Mouse (Mus musculus) forebrain, embryonic 15.5 days (tissue): Measurements from ENCODE around the gene Ntrk2. TPM values are rescaled to one million over a fixed set of nuclear protein-coding genes. Genes with fewer than 3 reads are reported as not detected.

Experiments used
- ATAC-seq: fragments of 200-750 bp; cut with Nextera tagmentation; replicated peaks from 2 replicates; pipeline ENCODE4 v1.8.0; 2017; ENCODE audit warnings: mild to moderate bottlenecking, moderate TSS enrichment, moderate library complexity
- H3K27ac ChIP-seq: fragments of 300-500 bp; sonication (generic); replicated peaks from 2 replicates; pipeline ENCODE4 v1.5.1; 2015; ENCODE audit warnings: mild to moderate bottlenecking, inconsistent platforms
- H3K27me3 ChIP-seq: fragments of 300-500 bp; sonication (generic); 2 replicates; pipeline ENCODE4 v1.6.1; 2015; ENCODE audit warnings: inconsistent platforms
- H3K36me3 ChIP-seq: fragments of 300-500 bp; sonication (generic); 2 replicates; pipeline ENCODE4 v1.6.1; 2015; ENCODE audit warnings: mild to moderate bottlenecking, inconsistent platforms
- H3K4me1 ChIP-seq: fragments of 300-500 bp; sonication (generic); 2 replicates; pipeline ENCODE4 v1.6.1; 2015; ENCODE audit warnings: inconsistent platforms
- H3K4me2 ChIP-seq: fragments of 300-500 bp; sonication (generic); replicated peaks from 2 replicates; pipeline ENCODE4 v1.6.1; 2015; ENCODE audit warnings: mild to moderate bottlenecking, inconsistent platforms
- H3K4me3 ChIP-seq: fragments of 300-500 bp; sonication (generic); 2 replicates; pipeline ENCODE4 v1.5.1; 2015; ENCODE audit warnings: mild to moderate bottlenecking, inconsistent platforms
- H3K9ac ChIP-seq: fragments of 300-500 bp; sonication (generic); replicated peaks from 2 replicates; pipeline ENCODE4 v1.6.1; 2015; ENCODE audit warnings: mild to moderate bottlenecking, inconsistent platforms
- H3K9me3 ChIP-seq: fragments of 300-500 bp; sonication (generic); 2 replicates; pipeline ENCODE4 v1.6.1; 2016; ENCODE audit warnings: inconsistent platforms
- WGBS: fragments of 180-500 bp; shearing (Covaris S2); methylation state at CpG from one replicate; pipeline ENCODE4 v1.1.7; 2015; ENCODE audit warnings: mixed read lengths; 5-methylcytosine and 5-hydroxymethylcytosine counted together
- polyA plus RNA-seq: library from polyadenylated mRNA; unstranded; fragments of >200 nt; fragmentation: Nextera tagmentation; extraction: Ambion mirVana; gene quantifications from 2 replicates; pipeline ENCODE4 v1.2.1, GENCODE M21; 2015

The Ntrk2 gene
- polyA plus RNA-seq, 1 experiment from 2014 or later = 97.0 TPM

DNA sequence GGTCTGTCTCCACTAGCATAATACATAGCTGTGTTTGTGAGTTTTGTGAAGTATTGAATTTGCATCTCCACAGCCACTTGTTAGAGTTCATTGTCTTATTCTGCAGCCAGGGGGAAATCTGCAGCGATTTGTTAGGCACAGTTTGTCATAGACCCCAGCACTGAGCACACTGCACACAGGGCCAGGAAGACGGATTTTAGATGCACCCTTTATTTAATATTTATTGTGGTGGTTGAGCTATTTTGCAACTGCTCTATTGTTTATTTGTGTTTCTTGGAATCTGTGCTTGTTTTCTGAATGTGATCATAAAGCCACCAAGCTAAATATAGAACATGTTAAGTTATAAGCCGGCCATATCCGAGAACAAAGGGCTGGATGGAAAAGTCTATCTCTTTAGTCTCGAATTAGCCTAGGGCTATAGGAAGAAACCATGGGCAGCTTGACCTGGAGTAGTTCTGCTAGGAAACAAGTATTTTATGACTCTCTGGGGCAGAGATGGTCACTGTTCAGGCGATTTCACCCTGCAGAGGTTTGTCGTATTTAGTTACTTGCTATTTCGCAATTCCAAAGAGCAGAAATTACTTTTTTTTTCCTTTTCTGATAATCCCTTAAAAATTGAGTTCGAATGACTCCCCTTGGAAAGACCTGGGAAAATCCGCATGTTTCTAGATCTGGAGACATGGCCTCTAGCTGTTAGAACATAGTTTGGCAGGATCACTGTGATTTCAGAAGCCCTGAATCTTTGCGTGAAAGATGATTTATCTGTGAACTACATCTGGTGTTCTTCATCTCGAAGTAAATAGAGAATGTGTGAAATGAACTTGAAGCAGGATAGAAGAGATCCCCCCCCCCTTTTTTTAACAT is 196.8 kb downstream of the Ntrk2 start:
- no peak for ATAC-seq
- H3K4me3 ChIP-seq = no peak overlapping the region
- no peaks in the 10 kb centered on the region for H3K9me3 ChIP-seq
- H3K36me3 ChIP-seq = no peaks in the 10 kb centered on the region
- WGBS = 60% methylated on average over 12 of the region's 12 CpGs
- no peak overlapping the region for H3K4me2 ChIP-seq
- H3K27ac ChIP-seq = peak overlapping the region; percentile 35; the same call in 1 of the 2 replicates
- H3K4me1 ChIP-seq = peaks cover 32% of the 10 kb centered on the region
- H3K27me3 ChIP-seq = no peaks in the 10 kb centered on the region
- no peak overlapping the region for H3K9ac ChIP-seq

DNA sequence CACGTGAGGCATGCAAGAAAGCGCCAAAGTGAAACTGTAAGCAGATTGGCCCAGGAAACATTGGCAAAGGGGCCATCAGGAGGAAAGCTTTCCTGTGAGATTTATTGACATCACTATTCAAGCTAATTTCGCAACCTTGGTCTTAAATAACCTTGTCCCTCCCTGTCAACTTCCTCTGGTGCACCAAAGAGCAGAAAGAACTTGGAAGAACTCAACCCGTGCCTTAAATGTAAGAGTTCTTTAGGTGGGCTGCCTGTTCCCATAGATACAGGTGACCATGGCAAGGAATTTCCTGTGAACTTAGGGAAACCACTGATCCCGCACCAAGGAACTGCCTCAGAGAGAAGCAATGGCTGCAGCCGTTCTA is 197.4 kb downstream of the Ntrk2 start:
- Histone ChIP-seq H3K27ac (peak overlapping the region; percentile 32; the same call in 1 of the 2 replicates), H3K4me3 (no peak overlapping the region), H3K36me3 (no peaks in the 10 kb centered on the region), H3K4me2 (no peak overlapping the region), H3K9ac (no peak overlapping the region), H3K27me3 (no peaks in the 10 kb centered on the region), H3K4me1 (peaks cover 32% of the 10 kb centered on the region), H3K9me3 (no peaks in the 10 kb centered on the region)
- no peak for ATAC-seq
- 48% methylated on average over 6 of the region's 6 CpGs for WGBS

DNA sequence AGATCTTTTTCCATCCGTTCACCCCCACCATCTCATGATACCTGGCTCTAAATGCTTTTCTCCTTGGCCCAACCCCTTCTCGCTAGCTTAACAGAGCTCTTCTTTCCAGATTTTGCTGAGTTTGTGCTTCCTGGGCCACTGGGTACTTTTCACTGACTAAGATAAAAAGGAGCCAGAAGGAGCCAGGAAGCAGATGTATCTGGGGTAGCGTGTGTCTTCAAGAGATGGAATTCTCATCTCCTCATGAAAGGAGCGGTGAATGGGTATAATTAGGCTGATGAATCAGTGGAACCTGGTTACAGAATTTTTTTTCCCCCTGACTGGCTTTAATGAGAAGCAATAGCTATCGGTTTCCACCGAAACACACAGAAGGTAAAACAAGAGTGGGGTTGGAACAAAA is 198.2 kb downstream of the Ntrk2 start:
- Histone ChIP-seq H3K4me3 (no peak overlapping the region), H3K27me3 (no peaks in the 10 kb centered on the region), H3K9ac (no peak overlapping the region), H3K9me3 (no peaks in the 10 kb centered on the region), H3K4me1 (peaks cover 28% of the 10 kb centered on the region), H3K36me3 (no peaks in the 10 kb centered on the region), H3K4me2 (no peak overlapping the region), H3K27ac (peak overlapping the region; percentile 32; the same call in 1 of the 2 replicates)
- no peak for ATAC-seq
- 52% methylated on average over 6 of the region's 6 CpGs for WGBS

DNA sequence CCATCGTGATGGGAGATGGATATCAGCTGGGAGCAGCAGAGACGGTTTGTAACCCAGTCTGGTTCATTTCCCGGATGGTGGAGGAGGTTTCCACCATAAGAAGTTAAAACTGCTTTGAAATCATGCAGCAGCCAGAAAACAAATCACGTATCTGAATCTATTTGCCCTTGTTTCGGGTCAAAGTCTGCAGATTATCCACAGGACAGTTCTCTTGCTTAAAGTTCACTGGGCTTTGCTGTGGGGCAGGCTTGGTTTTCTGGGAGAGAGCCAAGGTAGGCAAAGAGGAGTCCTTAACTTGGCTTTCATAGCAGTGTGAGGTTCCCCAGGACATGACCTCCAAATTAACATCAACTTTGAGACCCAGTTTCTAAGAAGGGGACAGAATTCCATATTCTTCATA is 203.5 kb downstream of the Ntrk2 start:
- no peak overlapping the region for H3K27ac ChIP-seq
- H3K27me3 ChIP-seq = no peaks in the 10 kb centered on the region
- H3K4me3 ChIP-seq = no peak overlapping the region
- peaks cover 22% of the 10 kb centered on the region for H3K4me1 ChIP-seq
- H3K9ac ChIP-seq = no peak overlapping the region
- H3K4me2 ChIP-seq = no peak overlapping the region
- no peaks in the 10 kb centered on the region for H3K36me3 ChIP-seq
- no peaks in the 10 kb centered on the region for H3K9me3 ChIP-seq
- ATAC-seq = no peak
- WGBS = 90% methylated on average over 5 of the region's 5 CpGs

DNA sequence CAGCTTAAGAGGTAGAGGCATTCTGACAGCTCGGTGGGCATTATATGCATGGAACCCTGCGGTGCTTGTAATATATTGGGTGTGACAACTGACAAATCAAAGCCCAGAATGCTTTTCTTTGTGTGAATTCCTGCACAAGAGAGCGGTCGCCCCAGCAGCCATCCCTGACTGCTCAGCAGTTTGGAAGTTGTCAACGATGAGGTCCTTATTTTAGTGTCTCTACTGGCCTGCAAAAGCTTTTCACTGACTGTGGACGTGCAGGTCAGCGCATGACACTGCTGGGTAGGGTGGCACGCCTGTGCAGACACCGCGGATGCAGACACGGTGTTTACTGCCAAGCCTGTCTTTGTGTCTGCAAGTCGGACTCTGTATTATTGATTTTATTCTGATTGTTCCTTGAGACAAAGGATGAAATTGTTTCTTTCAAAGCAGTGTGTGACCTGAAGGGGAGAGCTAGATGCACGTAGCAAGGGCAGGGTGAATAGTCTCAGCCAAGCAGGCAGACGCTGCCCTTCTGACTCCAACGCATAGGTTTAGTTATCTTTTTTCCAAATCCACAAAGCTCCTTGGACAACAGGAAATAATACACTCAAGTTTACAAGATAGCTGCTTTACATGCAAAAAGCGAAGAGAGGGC is 204.6 kb downstream of the Ntrk2 start:
- Histone ChIP-seq H3K27me3 (no peaks in the 10 kb centered on the region), H3K4me1 (peaks cover 20% of the 10 kb centered on the region), H3K4me3 (peak overlapping the region; percentile 35), H3K27ac (peak overlapping the region; percentile 82), H3K9me3 (no peaks in the 10 kb centered on the region), H3K36me3 (no peaks in the 10 kb centered on the region), H3K9ac (peak overlapping the region; percentile 44), H3K4me2 (peak overlapping the region; percentile 74)
- 7% methylated on average over 16 of the region's 16 CpGs for WGBS
- peak; percentile 66 for ATAC-seq

DNA sequence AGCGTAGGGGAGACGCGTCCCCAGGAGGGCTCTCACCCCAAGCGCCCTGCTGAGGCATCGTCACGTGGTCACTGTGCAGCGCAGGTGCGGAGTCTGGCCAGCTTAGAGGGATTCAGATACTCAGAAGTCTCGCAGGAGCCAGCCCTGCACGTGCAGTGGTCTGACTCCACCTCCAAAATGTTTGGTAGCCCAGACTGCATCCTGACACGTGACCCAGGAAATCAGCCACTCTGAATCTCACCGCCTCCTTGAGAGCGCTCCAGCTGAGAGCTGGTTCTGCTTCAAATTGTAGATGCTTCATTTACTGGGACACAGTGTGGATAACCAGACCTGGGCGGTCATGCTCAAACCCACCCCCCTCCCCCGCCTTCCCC is 205.1 kb downstream of the Ntrk2 start:
- Histone ChIP-seq H3K27ac (peak overlapping the region; percentile 82), H3K4me2 (peak overlapping the region; percentile 74), H3K4me3 (peak overlapping the region; percentile 35), H3K4me1 (peaks cover 20% of the 10 kb centered on the region), H3K27me3 (no peaks in the 10 kb centered on the region), H3K9me3 (no peaks in the 10 kb centered on the region), H3K36me3 (no peaks in the 10 kb centered on the region), H3K9ac (peak overlapping the region; percentile 44)
- peak; percentile 97 for ATAC-seq
- 1% methylated on average over 15 of the region's 15 CpGs for WGBS

DNA sequence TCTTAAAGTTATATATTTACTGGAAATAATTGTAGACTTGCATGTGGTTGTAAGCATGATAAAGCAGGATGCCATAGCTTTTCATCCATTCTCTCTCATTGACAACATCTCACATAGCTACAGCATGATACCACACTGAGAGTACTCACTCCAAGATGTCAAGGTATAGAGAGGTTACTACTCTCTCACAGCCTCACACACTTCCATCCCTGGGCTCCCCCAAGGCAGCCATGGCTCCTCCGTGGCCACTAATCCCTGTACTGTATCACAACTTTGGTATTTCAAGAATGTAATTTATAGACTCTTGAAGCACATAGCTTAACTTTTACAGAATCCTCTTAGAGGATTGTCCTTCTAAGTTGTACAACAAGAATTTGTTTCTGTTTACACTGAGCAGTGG is 209.0 kb downstream of the Ntrk2 start:
- H3K27ac ChIP-seq = no peak overlapping the region
- no peaks in the 10 kb centered on the region for H3K27me3 ChIP-seq
- H3K9ac ChIP-seq = no peak overlapping the region
- H3K4me3 ChIP-seq = no peak overlapping the region
- H3K9me3 ChIP-seq = no peaks in the 10 kb centered on the region
- no peaks in the 10 kb centered on the region for H3K36me3 ChIP-seq
- no peak for ATAC-seq
- peaks cover 19% of the 10 kb centered on the region for H3K4me1 ChIP-seq
- 72% methylated on average over 1 of the region's 1 CpGs for WGBS
- no peak overlapping the region for H3K4me2 ChIP-seq

DNA sequence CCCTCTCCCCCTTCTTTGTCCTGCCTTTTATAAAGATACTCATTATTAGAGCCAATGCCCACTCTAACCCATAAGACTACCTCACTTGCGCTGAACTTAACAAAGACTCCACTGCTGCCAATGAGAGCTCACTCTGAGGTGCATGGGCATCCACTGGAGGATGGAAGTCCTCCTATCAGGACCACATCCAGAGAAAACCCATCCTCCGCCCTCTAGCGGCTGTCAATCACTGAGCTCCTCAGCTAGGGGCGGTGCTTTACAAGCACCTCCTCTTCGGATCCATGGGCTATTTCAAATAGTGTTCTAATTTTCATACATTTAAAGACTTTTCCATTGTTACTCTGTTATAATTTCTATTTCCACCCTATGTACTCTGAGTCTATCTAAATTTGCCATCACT is 210.8 kb downstream of the Ntrk2 start:
- H3K4me3 ChIP-seq = no peak overlapping the region
- no peak overlapping the region for H3K27ac ChIP-seq
- 0 out of 2 replicates have a peak, but pooled peaks cover 3% of the 10 kb centered on the region for H3K4me1 ChIP-seq
- H3K9ac ChIP-seq = no peak overlapping the region
- WGBS = 69% methylated on average over 5 of the region's 5 CpGs
- ATAC-seq = no peak
- H3K4me2 ChIP-seq = no peak overlapping the region
- no peaks in the 10 kb centered on the region for H3K9me3 ChIP-seq
- no peaks in the 10 kb centered on the region for H3K36me3 ChIP-seq
- H3K27me3 ChIP-seq = no peaks in the 10 kb centered on the region

DNA sequence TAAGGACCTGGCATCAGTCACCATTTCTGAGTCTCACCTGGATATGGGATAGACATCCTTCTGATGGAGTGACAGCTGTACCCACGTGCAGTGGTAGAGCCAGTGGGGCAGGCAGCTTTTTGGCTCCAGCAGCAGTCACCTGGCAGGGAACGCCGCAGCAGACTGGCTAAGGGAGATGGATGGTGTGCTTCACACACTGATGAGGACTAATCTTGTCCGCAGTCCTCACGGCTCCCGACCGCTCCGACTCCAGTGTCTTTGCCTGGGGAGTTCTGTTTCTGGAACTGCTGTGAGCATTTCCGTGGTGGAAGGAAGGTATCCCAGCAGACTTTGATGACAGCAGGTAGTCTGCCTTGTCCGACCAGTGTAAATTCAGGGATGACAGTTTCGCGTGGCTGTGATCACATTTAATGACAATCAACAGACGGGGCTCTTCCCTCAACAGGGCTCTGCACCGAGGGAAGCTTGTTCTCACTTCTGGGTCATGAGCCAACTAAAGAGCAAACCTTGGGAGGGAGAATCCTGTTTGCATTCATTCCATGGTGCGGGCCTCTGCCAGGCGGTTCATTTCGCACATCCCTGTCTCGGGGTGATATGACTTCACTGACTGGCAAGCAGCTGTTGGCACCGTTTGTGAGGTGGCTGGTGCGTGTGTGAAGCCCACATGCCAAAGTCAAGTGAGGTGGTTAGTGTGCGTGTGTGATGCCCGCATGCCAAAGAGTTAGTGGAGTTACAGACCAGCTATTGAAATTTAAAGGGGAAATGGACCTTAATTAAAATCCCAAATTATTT is 216.1 kb downstream of the Ntrk2 start:
- no peak overlapping the region for H3K4me3 ChIP-seq
- no peak overlapping the region for H3K9ac ChIP-seq
- WGBS = 79% methylated on average over 22 of the region's 22 CpGs
- H3K4me2 ChIP-seq = no peak overlapping the region
- ATAC-seq = no peak
- H3K9me3 ChIP-seq = no peaks in the 10 kb centered on the region
- H3K27me3 ChIP-seq = no peaks in the 10 kb centered on the region
- peak overlapping the region; percentile 34; the same call in 1 of the 2 replicates for H3K27ac ChIP-seq
- no peaks in the 10 kb centered on the region; the same call in 1 of the 2 replicates for H3K4me1 ChIP-seq
- no peaks in the 10 kb centered on the region for H3K36me3 ChIP-seq

DNA sequence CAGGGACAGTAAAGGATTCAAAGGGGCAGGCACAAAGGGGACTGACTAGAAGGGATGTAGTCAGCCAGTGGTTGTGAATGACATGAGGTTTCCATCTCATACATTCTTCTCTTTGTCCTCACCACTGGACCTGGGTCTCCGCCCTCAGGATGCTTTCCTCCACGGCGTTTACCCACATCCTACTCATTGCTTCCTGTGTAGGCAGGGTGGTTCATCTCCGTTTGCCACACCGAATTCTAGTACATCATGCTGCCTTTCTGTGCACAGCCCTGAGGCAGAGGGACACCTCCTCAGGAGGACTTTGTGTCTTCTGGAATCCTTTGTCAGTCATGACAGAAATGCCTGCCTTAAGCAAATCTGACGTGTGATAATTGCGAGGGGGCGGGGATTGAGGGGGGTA is 219.3 kb downstream of the Ntrk2 start:
- H3K36me3 ChIP-seq = no peaks in the 10 kb centered on the region
- H3K4me3 ChIP-seq = no peak overlapping the region
- H3K27ac ChIP-seq = no peak overlapping the region
- H3K9ac ChIP-seq = no peak overlapping the region
- H3K27me3 ChIP-seq = no peaks in the 10 kb centered on the region
- H3K9me3 ChIP-seq = no peaks in the 10 kb centered on the region
- no peak for ATAC-seq
- no peak overlapping the region for H3K4me2 ChIP-seq
- WGBS = 89% methylated on average over 8 of the region's 8 CpGs
- H3K4me1 ChIP-seq = peaks cover under 1% of the 10 kb centered on the region; the same call in 1 of the 2 replicates

DNA sequence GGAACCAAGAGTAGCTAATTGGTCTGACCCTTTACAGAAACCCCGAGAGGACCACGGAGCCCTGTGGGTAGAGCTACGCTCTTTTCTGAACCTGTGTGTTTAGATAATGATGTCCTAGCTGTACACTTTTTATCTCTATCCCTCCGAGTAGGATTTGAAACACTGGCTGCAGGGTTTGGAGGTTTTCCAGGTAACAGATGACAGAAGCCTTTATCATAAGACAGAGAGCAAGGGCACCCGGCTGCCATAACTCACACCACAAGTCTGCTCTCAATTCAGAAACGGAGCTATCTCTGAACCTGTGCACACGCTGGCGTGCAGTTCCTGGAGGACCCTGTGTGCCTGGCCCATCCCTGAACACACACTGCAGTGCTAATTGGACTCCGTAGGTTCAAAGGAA is 221.1 kb downstream of the Ntrk2 start:
- Histone ChIP-seq H3K27me3 (no peaks in the 10 kb centered on the region), H3K9me3 (no peaks in the 10 kb centered on the region), H3K36me3 (no peaks in the 10 kb centered on the region), H3K4me3 (no peak overlapping the region), H3K9ac (no peak overlapping the region), H3K4me2 (no peak overlapping the region), H3K27ac (no peak overlapping the region), H3K4me1 (peaks cover 3% of the 10 kb centered on the region; the same call in 1 of the 2 replicates)
- ATAC-seq = no peak
- WGBS = 63% methylated on average over 9 of the region's 9 CpGs

DNA sequence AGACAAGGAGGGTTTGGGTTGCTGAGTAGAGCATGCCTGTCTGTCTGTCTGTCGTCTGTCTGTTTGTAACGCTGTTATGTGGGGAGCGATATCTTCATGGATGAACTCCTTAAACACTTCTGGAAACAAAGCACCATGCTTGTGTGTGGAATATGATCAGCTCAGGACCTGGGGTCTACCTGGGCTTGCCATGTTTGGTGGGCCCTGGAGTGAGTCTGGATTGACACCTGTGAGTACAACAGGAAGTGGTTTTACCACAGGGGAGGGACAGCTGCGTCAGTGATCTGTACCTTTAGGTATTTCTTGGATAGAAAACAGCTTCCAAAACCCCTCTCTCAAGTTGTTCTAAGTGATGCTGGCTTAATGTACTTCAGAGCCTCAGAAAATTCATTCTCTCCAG is 222.2 kb downstream of the Ntrk2 start:
- no peak overlapping the region for H3K9ac ChIP-seq
- H3K9me3 ChIP-seq = no peaks in the 10 kb centered on the region
- no peak overlapping the region for H3K27ac ChIP-seq
- H3K36me3 ChIP-seq = no peaks in the 10 kb centered on the region
- H3K27me3 ChIP-seq = no peaks in the 10 kb centered on the region
- 94% methylated on average over 4 of the region's 4 CpGs for WGBS
- no peak overlapping the region for H3K4me3 ChIP-seq
- ATAC-seq = no peak
- H3K4me1 ChIP-seq = peaks cover 3% of the 10 kb centered on the region; the same call in 1 of the 2 replicates
- H3K4me2 ChIP-seq = no peak overlapping the region
